Mouse (Mus musculus) ES-E14 (cell line): ENCODE data around the gene Elmo3.

Experiments
- HCFC1 ChIP-seq: IDR thresholded peaks from 2 replicates; pipeline ENCODE4 v1.6.1; 2012; ENCODE audit warnings: low read length, inconsistent platforms, borderline replicate concordance; ENCODE audit not compliant: insufficient read depth
- ZNF384 ChIP-seq: IDR thresholded peaks from 2 replicates; pipeline ENCODE4 v1.6.1; 2012; ENCODE audit warnings: low read depth, low read length, inconsistent platforms

DNA sequence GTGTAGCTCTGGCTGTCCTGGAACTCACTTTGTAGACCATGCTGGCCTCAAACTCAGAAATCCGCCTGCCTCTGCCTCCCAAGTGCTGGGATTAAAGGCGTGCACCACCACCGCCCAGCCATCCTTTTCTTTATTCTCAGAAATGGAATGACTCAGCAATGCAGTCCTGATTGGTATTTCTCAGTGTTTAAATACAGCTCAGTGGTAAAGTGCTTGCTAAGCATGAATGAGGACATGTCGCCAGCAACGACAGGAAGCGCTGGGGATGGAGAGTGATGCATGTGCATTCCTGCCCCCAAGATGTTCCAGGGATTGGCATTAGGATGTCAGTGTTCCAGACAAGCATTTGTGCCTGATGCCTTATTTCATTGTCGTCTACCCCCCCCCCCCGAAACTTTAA, 2.0 kb upstream of the Elmo3 start:
- TF ChIP-seq ZNF384 (no peak), HCFC1 (no peak)
